Mouse (Mus musculus) fibroblast of lung, adult 2 months (primary cell): ENCODE results near the gene Samd13.

Experiments
- DNase-seq: peaks from one replicate; pipeline ENCODE4 v3.0.0-alpha.2; 2011; ENCODE audit warnings: low read depth

Samd13 gene

DNA sequence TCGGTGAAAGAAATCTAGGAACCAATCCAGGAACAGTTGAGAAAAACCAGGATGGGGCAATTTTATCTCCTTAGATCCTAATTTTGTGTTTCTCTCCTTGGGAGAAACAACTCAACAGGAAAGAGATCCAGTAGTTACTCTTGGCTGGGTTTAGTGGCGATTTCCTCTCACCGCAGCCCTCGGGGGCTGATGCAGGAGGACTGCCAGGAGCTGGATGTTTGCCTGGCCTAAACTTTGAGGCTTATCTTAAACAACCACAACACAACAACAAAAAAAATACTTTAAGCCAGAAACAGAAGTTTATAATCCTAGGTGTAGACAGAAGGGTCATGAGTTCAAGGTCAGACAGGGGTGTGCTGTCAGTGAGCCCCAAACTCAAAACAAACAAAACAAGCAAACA, 73.6 kb downstream of the Samd13 start:
- no peak for DNase-seq

- no peak for DNase-seq
Measured at GRCm38 (mm10) chr3:146611261-146611660, 74.1 kb downstream of the Samd13 start.

- no peak for DNase-seq
Measured at GRCm38 (mm10) chr3:146610322-146610721, 75.1 kb downstream of the Samd13 start.

DNA sequence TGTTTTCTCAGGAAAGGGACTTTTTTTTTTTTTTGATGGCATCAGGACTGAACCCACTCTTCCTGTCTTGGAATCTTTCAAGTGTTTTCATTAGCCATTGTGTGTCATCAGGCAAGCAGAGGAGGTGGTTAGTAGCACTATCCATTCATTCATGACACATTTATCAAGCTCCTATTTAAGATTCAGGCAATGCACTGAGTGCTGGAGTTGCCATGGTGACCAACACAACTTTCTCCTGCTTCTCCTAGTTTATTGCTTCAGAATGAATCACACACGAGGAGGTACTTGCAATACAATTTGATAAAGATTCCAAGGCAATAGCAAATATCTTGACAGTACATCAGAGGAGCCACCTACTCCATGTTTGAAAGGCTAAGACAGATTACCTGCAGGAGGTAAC, 78.0 kb downstream of the Samd13 start:
- peak; percentile 67 for DNase-seq

GRCm38 (mm10) chr3:146604647-146605046, 80.7 kb downstream of the Samd13 start:
- no peak for DNase-seq

GRCm38 (mm10) chr3:146602531-146602930, 82.9 kb downstream of the Samd13 start:
- no peak for DNase-seq

- DNase-seq: no peak
Measured at GRCm38 (mm10) chr3:146601205-146601604, 84.2 kb downstream of the Samd13 start.

DNA sequence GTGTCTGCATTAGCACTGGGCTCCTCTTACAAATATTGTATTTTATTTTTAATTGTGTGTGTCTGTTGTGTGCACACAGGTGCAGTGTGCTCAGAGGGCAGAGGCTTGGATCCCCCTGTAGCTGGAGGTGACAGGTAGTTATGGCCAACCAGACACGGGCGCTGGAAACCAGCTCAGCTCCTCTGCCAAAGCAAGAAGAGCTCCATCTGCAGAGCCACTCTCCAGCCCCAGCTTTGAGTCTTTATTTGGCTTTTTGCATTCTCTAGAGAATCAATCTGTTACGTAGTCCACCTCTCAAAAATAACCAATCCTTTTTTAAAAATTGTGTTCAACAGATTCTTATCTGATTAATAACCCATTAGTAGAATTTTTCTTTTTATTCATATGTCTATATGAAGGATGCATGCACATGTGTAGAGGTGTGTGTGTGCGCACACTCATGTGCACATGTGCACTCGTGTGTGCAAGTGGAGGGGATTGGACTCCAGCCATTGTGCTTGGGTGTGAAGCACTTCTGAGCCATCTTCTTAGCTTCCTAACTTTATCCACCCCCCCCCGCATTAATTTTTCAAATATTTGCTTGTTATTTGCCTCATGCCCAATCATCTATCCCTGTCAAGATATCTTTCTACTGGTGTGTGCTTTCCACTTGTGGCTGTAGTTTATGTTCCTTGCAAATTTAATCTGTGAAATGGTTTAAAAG, 86.0 kb downstream of the Samd13 start:
- DNase-seq: no peak

DNA sequence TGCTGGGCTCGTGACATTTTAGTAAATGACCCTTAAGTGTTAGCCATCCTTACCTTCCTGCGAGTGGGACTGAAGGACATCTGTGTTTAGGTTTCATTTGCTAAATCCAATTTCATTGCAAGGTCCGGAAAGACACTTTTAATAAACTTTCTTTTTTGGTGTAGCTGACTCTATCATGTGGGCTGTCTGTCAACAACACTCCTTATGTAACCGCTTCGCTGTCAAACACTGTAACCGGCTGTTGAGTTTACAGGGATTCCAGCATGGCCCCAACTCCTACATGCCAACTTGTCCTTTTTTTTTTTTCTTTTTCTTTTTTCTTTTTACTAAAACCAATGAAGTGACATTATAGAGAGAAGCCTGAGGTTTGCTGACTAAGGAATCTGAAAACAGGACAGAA, 87.0 kb downstream of the Samd13 start:
- DNase-seq: no peak

- no peak for DNase-seq
Measured at GRCm38 (mm10) chr3:146596864-146597263, 88.5 kb downstream of the Samd13 start.

DNA sequence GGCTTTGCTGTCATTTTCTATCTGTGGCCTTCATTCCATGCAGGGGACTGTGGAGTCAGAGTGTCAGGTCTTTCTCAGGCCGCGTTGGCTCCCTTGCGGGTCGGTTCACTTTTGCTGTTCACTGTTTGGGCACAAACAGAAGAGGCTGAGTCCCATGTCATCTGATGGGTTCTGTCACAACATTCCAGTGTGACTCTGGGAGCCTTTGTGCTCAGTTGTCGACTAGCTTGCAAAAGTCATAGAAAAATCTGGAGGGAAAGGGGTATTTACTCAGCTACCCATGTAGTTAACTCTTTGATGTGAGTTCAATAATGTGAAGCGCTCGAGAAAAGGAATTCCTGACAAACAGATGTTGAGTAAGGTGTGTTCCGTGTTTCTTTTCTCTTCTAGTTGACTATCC, 89.0 kb downstream of the Samd13 start:
- no peak for DNase-seq

GRCm38 (mm10) chr3:146595440-146595839, 90.0 kb downstream of the Samd13 start:
- DNase-seq: no peak
